Comparison of ENCODE assay signal across 8 mouse cellular contexts in the genomic region with DNA sequence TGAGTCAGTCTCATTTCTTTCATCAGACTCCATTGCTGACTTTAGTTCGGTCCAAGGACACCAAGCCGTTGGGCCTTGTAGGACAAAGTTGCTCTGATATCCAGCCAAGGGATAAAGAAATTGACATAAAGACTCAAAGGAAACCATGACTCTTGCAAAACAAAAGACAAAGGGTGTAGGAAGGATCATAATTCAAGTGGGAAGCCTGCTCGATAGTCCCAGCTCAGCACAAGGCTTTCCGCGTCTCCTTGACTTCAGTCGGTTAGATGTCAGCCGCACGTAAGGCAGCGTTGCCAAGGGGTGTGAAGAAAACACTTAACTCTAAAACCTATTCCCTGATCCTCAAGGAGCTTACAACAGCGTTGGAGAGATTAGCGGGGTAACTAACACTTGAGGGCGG. TPM values are rescaled to one million over a fixed set of nuclear protein-coding genes. Genes with fewer than 3 reads are reported as not detected.
DNase-seq lines count a peak whose midpoint lies in the region; ATAC-seq lines count a peak whose summit lies in the region.

No protein-coding gene starts in this region.

- 0 out of 2 replicates have a peak overlapping the region, but pooled peaks have one; percentile 73 for H3K4me3 ChIP-seq in kidney, embryonic 14.5 days (ENCODE audit: low read length)
- peak overlapping the region; percentile 71 for H3K4me3 ChIP-seq in embryonic facial prominence, embryonic 12.5 days
- H3K4me3 ChIP-seq in hindbrain, embryonic 14.5 days (replicated peaks; ENCODE audit: low read length), result peak overlapping the region; percentile 91
- H3K4me3 ChIP-seq in midbrain, embryonic 14.5 days (replicated peaks; ENCODE audit: low read depth, low read length), result peak overlapping the region; percentile 76

- H3K9me3 ChIP-seq in kidney, embryonic 14.5 days (ENCODE audit: control insufficient read depth, low read length), result no peaks in the 10 kb centered on the region
- H3K9me3 ChIP-seq in embryonic facial prominence, embryonic 12.5 days, result 0 out of 2 replicates have a peak, but pooled peaks cover 2% of the 10 kb centered on the region
- H3K9me3 ChIP-seq in hindbrain, embryonic 14.5 days (ENCODE audit: control insufficient read depth, low read length), result no peaks in the 10 kb centered on the region
- H3K9me3 ChIP-seq in midbrain, embryonic 14.5 days (ENCODE audit: control insufficient read depth, low read length), result no peaks in the 10 kb centered on the region

- ATAC-seq in kidney, embryonic 14.5 days (ENCODE audit: low FRiP score, low TSS enrichment), result no peak
- no peak for ATAC-seq in embryonic facial prominence, embryonic 12.5 days (ENCODE audit: insufficient number of reproducible peaks, insufficient read depth, low FRiP score, low TSS enrichment)
- no peak for ATAC-seq in hindbrain, embryonic 14.5 days (ENCODE audit: low FRiP score)
- no peak for ATAC-seq in midbrain, embryonic 14.5 days (ENCODE audit: low FRiP score, low TSS enrichment)
- no peak for ATAC-seq in granulocyte monocyte progenitor cell, adult 5-6 weeks (replicated peaks; ENCODE audit: poor library complexity, severe bottlenecking)

- 56% methylated on average over 12 of the region's 12 CpGs for WGBS in kidney, embryonic 14.5 days
- 74% methylated on average over 12 of the region's 12 CpGs for WGBS in embryonic facial prominence, embryonic 12.5 days
- 56% methylated on average over 12 of the region's 12 CpGs for WGBS in hindbrain, embryonic 14.5 days
- WGBS in midbrain, embryonic 14.5 days, result 56% methylated on average over 12 of the region's 12 CpGs

- H3K27ac ChIP-seq in kidney, embryonic 14.5 days (ENCODE audit: low read depth, low read length), result peak overlapping the region; percentile 12
- H3K27ac ChIP-seq in embryonic facial prominence, embryonic 12.5 days, result peak overlapping the region; percentile 96; the same call in 1 of the 2 replicates
- H3K27ac ChIP-seq in hindbrain, embryonic 14.5 days, result peak overlapping the region; percentile 92; the same call in 1 of the 2 replicates
- H3K27ac ChIP-seq in midbrain, embryonic 14.5 days (replicated peaks; ENCODE audit: low read depth, low read length), result no peak overlapping the region

- peak overlapping the region; percentile 60 for H3K4me2 ChIP-seq in kidney, embryonic 14.5 days (replicated peaks; ENCODE audit: low read depth, low read length)
- H3K4me2 ChIP-seq in embryonic facial prominence, embryonic 12.5 days (replicated peaks), result peak overlapping the region; percentile 68
- peak overlapping the region; percentile 91 for H3K4me2 ChIP-seq in hindbrain, embryonic 14.5 days (replicated peaks)
- peak overlapping the region; percentile 88 for H3K4me2 ChIP-seq in midbrain, embryonic 14.5 days (ENCODE audit: low read length)

- no peaks in the 10 kb centered on the region for H3K36me3 ChIP-seq in kidney, embryonic 14.5 days (ENCODE audit: control insufficient read depth, insufficient read depth, low read length)
- H3K36me3 ChIP-seq in embryonic facial prominence, embryonic 12.5 days, result no peaks in the 10 kb centered on the region
- no peaks in the 10 kb centered on the region for H3K36me3 ChIP-seq in hindbrain, embryonic 14.5 days (replicated peaks; ENCODE audit: control insufficient read depth, insufficient read depth)
- H3K36me3 ChIP-seq in midbrain, embryonic 14.5 days (ENCODE audit: control insufficient read depth, insufficient read depth, low read length), result no peaks in the 10 kb centered on the region

- peak overlapping the region; percentile 84; the same call in 1 of the 2 replicates for H3K9ac ChIP-seq in kidney, embryonic 14.5 days (ENCODE audit: low read depth, low read length)
- peak overlapping the region; percentile 94 for H3K9ac ChIP-seq in embryonic facial prominence, embryonic 12.5 days
- H3K9ac ChIP-seq in hindbrain, embryonic 14.5 days, result peak overlapping the region; percentile 91
- H3K9ac ChIP-seq in midbrain, embryonic 14.5 days (replicated peaks; ENCODE audit: low read length), result no peak overlapping the region; the same call in 1 of the 2 replicates

- no peak for DNase-seq in kidney, postnatal 36 days
- no peak for DNase-seq in hindbrain, embryonic 14.5 days (ENCODE audit: low spot score)
- no peak for DNase-seq in midbrain, embryonic 14.5 days
- no peak for DNase-seq in adipocyte (ENCODE audit: low spot score)
- no peak for DNase-seq in lung, postnatal 25 days (ENCODE audit: low spot score)

- no peaks in the 10 kb centered on the region for H3K27me3 ChIP-seq in kidney, embryonic 14.5 days (ENCODE audit: control insufficient read depth, insufficient read depth, low read length)
- H3K27me3 ChIP-seq in embryonic facial prominence, embryonic 12.5 days, result no peaks in the 10 kb centered on the region
- no peaks in the 10 kb centered on the region for H3K27me3 ChIP-seq in hindbrain, embryonic 14.5 days (ENCODE audit: control insufficient read depth, insufficient read depth, low read length)
- H3K27me3 ChIP-seq in midbrain, embryonic 14.5 days (ENCODE audit: control insufficient read depth, insufficient read depth, low read length), result no peaks in the 10 kb centered on the region

- H3K4me1 ChIP-seq in kidney, embryonic 14.5 days (ENCODE audit: control insufficient read depth, insufficient read depth, low read length), result 0 out of 2 replicates have a peak, but pooled peaks cover 8% of the 10 kb centered on the region
- H3K4me1 ChIP-seq in embryonic facial prominence, embryonic 12.5 days, result peaks cover 6% of the 10 kb centered on the region
- H3K4me1 ChIP-seq in hindbrain, embryonic 14.5 days (replicated peaks; ENCODE audit: control insufficient read depth, insufficient read depth, low read length), result peaks cover 15% of the 10 kb centered on the region
- H3K4me1 ChIP-seq in midbrain, embryonic 14.5 days (ENCODE audit: control insufficient read depth, insufficient read depth, low read length), result 0 out of 2 replicates have a peak, but pooled peaks cover 5% of the 10 kb centered on the region

RNA-seq across cellular contexts. Expression of gene Cntln, which starts 0.5 kb away (rescaled TPM):
- polyA plus RNA-seq in kidney, embryonic 14.5 days (2014; fragmentation: Nextera tagmentation; extraction: Ambion mirVana), result 14.2 and 14.5 TPM in 2 replicates
- polyA plus RNA-seq in embryonic facial prominence, embryonic 12.5 days (2016; fragmentation: Nextera tagmentation; extraction: Ambion mirVana), result 17.5 TPM in 2 replicates
- 5.5 and 6.2 TPM in 2 replicates for polyA plus RNA-seq in hindbrain, embryonic 14.5 days (2014; fragmentation: Nextera tagmentation; extraction: Ambion mirVana)
- polyA plus RNA-seq in midbrain, embryonic 14.5 days (2014; fragmentation: Nextera tagmentation; extraction: Ambion mirVana), result 5.9 and 6.5 TPM in 2 replicates
- 17.0 and 18.3 TPM in 2 replicates for total RNA-seq in granulocyte monocyte progenitor cell, adult 5-6 weeks (2014; fragmentation: Nextera tagmentation)
- total RNA-seq in granulocyte monocyte progenitor cell, adult 5-6 weeks (2017), result 35.3 and 38.8 TPM in 2 replicates
